Mouse (Mus musculus): ENCODE results near the gene Ppfia3. TPM values are rescaled to one million over a fixed set of nuclear protein-coding genes. Genes with fewer than 3 reads are reported as not detected.

Gene Ppfia3
- total RNA-seq, 2 experiments from 2014 or later = 0.11 to 0.21 TPM

- no peak for DNase-seq (ENCODE audit: low spot score)
These were observed 51.6 kb downstream of the Ppfia3 start for GRCm38 (mm10) chr7:45315182-45315701.

DNA sequence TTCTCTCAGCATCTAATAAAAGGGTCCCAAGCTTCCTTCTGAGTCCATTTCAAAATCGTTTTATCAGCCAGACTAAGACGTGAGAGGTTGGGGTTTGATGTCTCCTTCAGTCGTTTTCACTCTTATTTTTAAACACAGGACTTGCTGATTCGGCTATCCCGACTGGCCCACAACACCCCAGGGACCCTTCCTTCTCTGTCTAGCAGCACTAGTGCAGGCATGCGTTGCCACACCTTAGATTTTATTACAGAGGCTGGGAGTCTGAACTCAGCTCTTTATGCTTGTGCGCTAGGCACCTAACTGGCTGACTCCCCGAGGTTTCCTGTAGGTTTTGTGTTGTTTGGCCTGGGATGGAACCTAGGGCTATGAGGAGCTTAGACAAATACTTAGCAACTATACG lies 53.3 kb downstream of the Ppfia3 start:
- DNase-seq (ENCODE audit: low spot score) = no peak

DNA sequence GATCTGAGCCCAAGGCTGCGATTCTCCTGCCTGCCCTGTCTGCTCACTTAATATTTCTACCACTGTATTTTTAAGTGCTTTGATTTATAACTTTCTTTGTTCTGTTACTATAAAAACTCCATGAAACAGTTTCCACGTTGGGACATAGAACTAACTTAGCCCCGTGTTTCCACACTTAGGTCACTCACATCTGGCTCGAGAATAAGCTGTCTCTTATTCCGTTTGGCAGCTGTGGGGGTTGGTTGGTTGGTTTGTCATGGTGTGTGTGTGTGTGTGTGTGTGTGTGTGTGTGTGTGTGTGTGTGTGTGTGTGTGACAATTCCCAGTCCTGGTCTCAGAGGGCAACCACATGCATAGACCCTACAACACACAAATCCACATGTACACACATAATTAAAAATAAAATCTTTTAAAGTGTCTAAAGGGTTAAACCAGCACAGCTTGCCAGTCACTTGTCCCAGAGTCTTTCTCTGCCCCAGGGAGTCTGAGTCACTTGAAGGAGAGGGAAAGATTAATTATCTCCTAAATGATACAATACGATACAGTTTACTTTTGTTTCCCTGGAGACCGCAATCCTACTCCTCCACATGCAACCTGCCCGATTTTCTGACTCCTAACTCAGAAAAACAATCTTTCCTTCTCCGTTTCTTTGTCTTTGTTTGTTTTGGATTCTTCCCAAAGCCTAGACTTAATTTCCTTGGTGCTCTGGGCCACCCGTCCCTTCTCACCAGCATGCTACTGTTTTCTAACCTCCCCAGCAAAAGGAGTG lies 53.9 kb downstream of the Ppfia3 start:
- DNase-seq (ENCODE audit: low spot score) = no peak

DNA sequence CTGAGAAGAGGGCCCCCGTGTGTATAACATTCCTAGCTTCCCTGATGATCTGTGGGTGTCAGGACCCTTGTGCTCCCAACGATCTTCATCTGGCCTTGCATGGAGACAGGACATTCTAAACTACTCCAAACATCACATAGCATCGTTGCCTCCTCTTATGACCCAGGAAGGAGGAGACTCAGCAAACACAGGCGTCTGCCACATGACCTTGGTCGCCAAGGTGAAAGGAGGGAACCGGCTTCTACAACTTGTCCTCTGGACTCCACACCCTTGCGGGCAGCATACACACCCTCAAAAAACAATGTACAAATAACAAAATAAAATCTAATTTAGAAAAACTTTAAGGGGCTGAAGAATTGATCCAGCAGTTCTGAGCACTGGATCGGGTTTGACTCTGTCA lies 54.8 kb downstream of the Ppfia3 start:
- DNase-seq (ENCODE audit: low spot score) = no peak

DNA sequence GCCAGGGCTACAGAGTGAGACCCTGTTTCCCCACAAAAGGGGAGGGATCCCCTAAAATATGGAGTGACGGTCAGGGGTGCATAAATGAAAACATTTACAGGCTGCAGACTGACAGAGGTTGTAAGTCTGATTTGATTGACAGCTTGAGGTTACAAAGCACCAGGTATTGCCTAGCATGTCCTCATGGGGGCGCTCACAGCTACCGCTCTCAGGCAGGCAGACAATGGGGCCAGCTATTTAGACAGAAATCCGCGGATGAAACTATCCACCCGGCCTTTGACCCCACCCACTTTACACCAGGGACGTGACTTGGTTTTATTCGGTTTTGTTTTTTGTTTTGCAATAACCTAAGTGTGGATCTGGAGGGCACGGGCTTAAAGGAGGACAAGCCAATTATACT lies 57.4 kb downstream of the Ppfia3 start:
- DNase-seq (ENCODE audit: low spot score) = peak; percentile 56

DNA sequence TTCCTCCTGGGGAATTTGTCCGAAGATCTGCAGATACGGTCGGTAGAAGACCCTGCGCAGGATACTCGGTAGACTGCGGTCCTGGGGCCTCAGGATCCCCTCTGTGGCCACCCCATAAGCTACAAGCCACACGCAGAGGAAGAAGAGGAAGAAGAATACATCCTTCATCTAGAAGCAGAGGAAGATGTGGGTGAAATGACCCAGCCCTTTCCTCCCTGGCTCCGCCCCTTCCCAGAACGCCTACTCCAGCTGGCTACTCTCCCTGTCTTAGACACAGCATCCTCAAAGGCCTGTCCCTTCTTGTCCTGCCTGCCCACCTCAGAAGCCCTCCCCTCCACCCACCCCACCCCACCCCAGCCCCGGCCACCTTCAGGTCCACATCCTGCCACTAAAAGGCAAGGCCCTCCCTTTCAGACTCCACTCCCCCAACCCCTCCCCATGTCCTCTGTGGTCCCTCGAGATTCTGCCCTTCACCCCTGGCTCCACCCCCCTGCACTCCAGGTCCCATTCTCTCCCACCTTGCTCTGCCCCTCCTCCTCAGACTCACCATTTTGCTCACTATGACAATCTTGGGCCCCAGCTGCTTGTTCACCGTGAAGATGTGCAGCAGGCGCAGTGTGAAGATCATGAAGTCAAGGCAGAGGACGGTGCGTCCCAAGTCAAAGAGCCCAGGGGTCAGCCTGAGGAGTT lies 58.1 kb downstream of the Ppfia3 start:
- no peak for DNase-seq (ENCODE audit: low spot score)

DNA sequence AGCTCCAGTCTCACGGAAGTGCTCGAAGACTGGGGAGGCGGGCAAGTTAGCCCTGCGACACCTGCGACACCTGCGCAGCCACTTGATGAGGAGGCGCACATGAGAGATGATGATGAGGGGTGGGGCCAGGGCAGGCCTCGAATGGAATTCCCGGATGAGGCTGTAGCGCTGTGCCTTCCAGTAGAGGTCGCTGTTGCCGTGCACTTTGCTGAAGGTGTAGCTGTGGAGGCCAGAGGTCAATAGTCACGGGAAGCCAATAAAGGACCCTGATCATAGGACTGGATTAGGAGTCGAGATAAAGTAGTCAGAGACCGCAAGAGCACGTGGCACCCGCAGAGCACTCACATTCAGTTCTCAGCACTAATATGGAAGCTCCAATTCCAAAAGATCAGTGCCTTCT lies 61.5 kb downstream of the Ppfia3 start:
- peak; percentile 62 for DNase-seq (ENCODE audit: low spot score)

GRCm38 (mm10) chr7:45304869-45305268 lies 62.0 kb downstream of the Ppfia3 start:
- DNase-seq (ENCODE audit: low spot score) = no peak

DNA sequence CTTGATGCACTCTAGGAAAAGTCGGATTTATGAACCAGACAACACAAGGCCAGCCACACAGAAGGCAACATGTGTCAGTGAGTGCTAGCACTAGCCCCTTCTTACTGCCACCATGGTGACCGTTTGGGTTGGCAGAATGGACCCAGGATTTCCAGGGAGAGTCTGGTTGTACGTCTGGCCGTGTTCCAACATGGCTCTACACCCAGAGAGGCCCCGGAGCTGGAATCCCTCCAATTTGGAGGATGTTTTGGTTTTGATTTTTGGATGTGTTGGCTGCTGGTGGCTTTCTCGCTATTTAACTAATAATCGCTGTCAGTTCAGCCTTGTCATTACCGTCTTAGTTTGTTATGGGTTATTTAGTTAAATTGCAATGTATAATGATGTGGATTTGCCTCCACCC lies 64.2 kb downstream of the Ppfia3 start:
- no peak for DNase-seq (ENCODE audit: low spot score)

DNA sequence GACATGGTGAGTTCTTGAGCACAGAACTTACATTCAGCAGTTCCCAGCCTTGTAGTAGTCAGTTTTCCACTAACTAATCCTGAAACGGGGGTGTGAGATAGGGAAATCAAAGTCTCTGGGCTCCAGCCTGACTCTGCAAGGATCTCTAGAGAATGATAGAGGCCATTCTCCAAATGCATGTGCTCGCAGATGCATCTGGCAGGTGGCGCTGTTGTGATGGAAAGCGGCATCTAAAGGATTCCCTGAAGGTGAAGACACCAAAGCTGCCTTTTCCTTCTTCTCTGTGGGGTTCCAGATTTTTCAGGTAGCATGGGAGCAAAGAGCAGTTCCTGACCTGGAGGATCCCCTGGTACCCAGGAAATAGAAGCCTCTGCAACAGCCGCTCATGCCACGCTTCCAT lies 66.5 kb downstream of the Ppfia3 start:
- peak; percentile 73 for DNase-seq (ENCODE audit: low spot score)

DNA sequence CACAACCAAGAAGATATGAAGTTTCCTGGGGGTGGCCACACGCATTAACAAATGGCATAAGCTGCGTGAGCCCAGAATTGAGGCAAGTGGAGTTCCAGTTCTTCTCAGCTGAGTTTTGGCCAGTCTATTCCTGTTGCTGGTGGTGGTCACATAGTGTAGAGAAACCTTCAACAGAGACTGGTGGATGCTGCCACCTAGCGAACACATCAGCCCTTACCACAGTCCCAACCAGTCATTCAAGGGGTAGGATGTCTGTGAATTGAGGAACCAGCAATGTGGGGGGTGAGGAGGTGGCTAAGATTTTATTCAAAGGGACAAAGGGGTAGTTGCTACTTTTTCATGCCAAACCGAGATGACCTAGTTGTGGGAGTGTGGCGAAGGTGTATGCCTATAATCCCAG lies 67.1 kb downstream of the Ppfia3 start:
- peak; percentile 50 for DNase-seq (ENCODE audit: low spot score)

DNA sequence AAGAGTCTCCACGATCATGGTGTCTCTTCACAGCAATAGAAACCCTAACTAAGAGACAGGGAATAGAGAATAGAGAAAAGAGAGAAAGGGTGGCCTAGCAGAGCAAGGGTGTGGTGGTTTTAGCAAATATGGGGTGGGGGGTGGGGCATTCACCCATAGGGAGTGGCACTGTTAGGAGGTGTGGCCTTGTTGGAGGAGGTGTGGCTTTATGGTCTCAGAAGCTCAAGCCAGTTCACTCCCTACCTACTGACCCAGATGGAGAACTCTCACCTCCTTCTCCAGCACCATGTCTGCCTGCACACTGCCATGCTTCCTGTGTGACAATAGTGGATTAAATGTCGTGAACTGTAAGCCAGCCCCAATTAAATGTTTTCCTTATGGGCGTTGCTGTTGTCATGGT lies 69.3 kb downstream of the Ppfia3 start:
- no peak for DNase-seq (ENCODE audit: low spot score)

DNA sequence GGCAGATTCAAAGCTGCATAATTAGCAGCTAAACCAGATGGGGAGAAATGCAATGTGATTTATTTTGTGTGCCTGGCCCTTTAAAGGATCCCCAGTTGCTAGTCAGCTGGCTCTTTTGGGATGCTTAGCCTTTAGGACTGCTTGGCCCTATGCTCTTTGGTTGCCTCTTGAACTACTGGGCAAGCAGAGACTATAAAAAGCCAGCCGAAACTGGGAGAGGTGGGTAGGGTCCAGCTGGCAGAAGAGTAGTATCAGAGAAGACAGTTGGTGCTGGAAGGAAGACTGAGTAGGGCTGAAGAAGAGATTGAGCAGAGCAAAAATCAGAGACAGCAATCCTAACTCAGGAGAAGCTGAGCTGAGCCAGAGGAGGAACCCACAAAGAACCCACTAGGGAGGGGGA lies 70.2 kb downstream of the Ppfia3 start:
- DNase-seq (ENCODE audit: low spot score) = peak; percentile 47

Other genes starting within 250 kb of the Ppfia3 start
- 100 to 1,000 TPM; 490 to 529 TPM for gene Rps11, start 242.6 kb downstream of the Ppfia3 start, total RNA-seq (2021)
- 100 to 1,000 TPM; 643 to 706 TPM for gene Rpl13a, start 238.3 kb downstream of the Ppfia3 start, total RNA-seq (2021)
- gene Gm45713, start 230.8 kb downstream of the Ppfia3 start, total RNA-seq (2021) = 1 to 10 TPM in 1 of 2 experiments, not detected in 1; 1.2 TPM
- gene Flt3l, start 230.6 kb downstream of the Ppfia3 start, total RNA-seq (2021) = 1 to 10 TPM; 1.8 to 3.0 TPM
- 10 to 100 TPM; 34.2 to 34.5 TPM for gene Pih1d1, start 212.7 kb downstream of the Ppfia3 start, total RNA-seq (2021)
- gene Aldh16a1, start 212.4 kb downstream of the Ppfia3 start, total RNA-seq (2021) = 10 to 100 TPM; 10.6 to 12.8 TPM
- under 1 TPM; 0.14 to 0.17 TPM for gene Slc17a7, start 203.1 kb downstream of the Ppfia3 start, total RNA-seq (2021)
- gene Gfy, start 187.4 kb downstream of the Ppfia3 start, total RNA-seq (2021) = not detected
- gene Pth2, start 186.0 kb downstream of the Ppfia3 start, total RNA-seq (2021) = not detected
- gene Ccdc155, start 162.1 kb downstream of the Ppfia3 start, total RNA-seq (2021) = not detected
- gene Dkkl1, start 154.9 kb downstream of the Ppfia3 start, total RNA-seq (2021) = not detected
- 1 to 10 TPM; 1.2 to 1.3 TPM for gene Tead2, start 151.3 kb downstream of the Ppfia3 start, total RNA-seq (2021)
- gene Cd37, start 127.9 kb downstream of the Ppfia3 start, total RNA-seq (2021) = 1 to 10 TPM; 1.1 to 1.2 TPM
- gene Slc6a16, start 125.9 kb downstream of the Ppfia3 start, total RNA-seq (2021) = not detected
- gene Slc6a21, start 89.5 kb downstream of the Ppfia3 start, total RNA-seq (2021) = not detected
- gene Trpm4, start 33.2 kb downstream of the Ppfia3 start, total RNA-seq (2021) = 10 to 100 TPM; 25.9 to 31.3 TPM
- gene Hrc, start 31.7 kb downstream of the Ppfia3 start, total RNA-seq (2021) = 100 to 1,000 TPM; 877 to 904 TPM
- not detected for gene Lin7b, start 3.6 kb upstream of the Ppfia3 start, total RNA-seq (2021)
- gene Snrnp70, start 28.7 kb upstream of the Ppfia3 start, total RNA-seq (2021) = 10 to 100 TPM; 60.3 to 65.4 TPM
- 10 to 100 TPM; 83.7 to 93.5 TPM for gene Kcna7, start 38.6 kb upstream of the Ppfia3 start, total RNA-seq (2021)
- 1 to 10 TPM; 4.3 to 4.7 TPM for gene Ntf5, start 46.7 kb upstream of the Ppfia3 start, total RNA-seq (2021)
- under 1 TPM; 0.47 to 0.59 TPM for gene Lhb, start 53.8 kb upstream of the Ppfia3 start, total RNA-seq (2021)
- 100 to 1,000 TPM; 321 to 326 TPM for gene Gys1, start 67.8 kb upstream of the Ppfia3 start, total RNA-seq (2021)
- 10 to 100 TPM; 26.6 to 27.9 TPM for gene Ruvbl2, start 71.1 kb upstream of the Ppfia3 start, total RNA-seq (2021)
- 100 to 1,000 TPM; 109 to 151 TPM for gene Ftl1, start 92.9 kb upstream of the Ppfia3 start, total RNA-seq (2021)
- gene Bax, start 99.9 kb upstream of the Ppfia3 start, total RNA-seq (2021) = 10 to 100 TPM; 14.2 to 16.6 TPM
- gene Tulp2, start 114.9 kb upstream of the Ppfia3 start, total RNA-seq (2021) = not detected
- 1 to 10 TPM; 8.1 to 9.6 TPM for gene Gm45808, start 119.8 kb upstream of the Ppfia3 start, total RNA-seq (2021)
- gene Dhdh, start 121.8 kb upstream of the Ppfia3 start, total RNA-seq (2021) = 10 to 100 TPM; 22.6 to 22.9 TPM
- gene Nucb1, start 143.4 kb upstream of the Ppfia3 start, total RNA-seq (2021) = 10 to 100 TPM; 63.3 to 68.6 TPM
- gene Ppp1r15a, start 159.2 kb upstream of the Ppfia3 start, total RNA-seq (2021) = 10 to 100 TPM; 28.6 to 63.5 TPM
- 1 to 10 TPM; 5.2 to 5.3 TPM for gene Plekha4, start 159.3 kb upstream of the Ppfia3 start, total RNA-seq (2021)
- 1 to 10 TPM in 1 of 2 experiments, under 1 TPM in 1; 0.91 to 1.9 TPM for gene Hsd17b14, start 187.9 kb upstream of the Ppfia3 start, total RNA-seq (2021)
- 10 to 100 TPM; 95.0 to 98.1 TPM for gene Bcat2, start 203.1 kb upstream of the Ppfia3 start, total RNA-seq (2021)
- gene Fgf21, start 248.5 kb upstream of the Ppfia3 start, total RNA-seq (2021) = not detected